Mouse (Mus musculus) liver, postnatal 0 days (tissue): ENCODE measurements around the gene Dll3.

Experiments
- CTCF ChIP-seq: sonication (generic); IDR thresholded peaks from 2 replicates; pipeline ENCODE4 v1.5.1; 2016; ENCODE audit warnings: antibody characterized with exemption, low read depth
- EP300 ChIP-seq: IDR thresholded peaks from 2 replicates; pipeline ENCODE4 v1.6.1; 2016; ENCODE audit warnings: antibody characterized with exemption, low read depth, mild to moderate bottlenecking

DNA sequence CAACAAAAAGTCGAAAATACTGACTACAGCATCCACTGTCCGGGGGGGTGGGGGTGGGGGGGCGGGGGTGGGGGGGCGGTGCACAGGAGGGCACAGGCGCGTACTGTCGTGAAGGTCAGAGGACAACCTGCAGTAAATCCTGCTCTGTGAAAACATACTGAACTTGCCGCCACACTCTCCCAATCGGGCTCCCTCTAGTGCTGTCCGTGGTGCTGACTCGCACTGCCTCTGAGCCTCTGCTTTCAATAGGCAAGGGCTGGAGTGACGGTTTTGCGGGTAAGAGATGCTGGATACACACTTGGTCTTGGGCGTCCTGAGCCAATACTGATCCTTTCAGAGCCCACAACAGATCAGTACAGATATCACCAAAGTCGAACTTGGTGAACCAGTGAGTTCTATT lies 38.3 kb downstream of the Dll3 start:
- TF ChIP-seq CTCF: no peak
- no peak for TF ChIP-seq EP300
